Mouse (Mus musculus) Patski (cell line): ENCODE results near the gene Zfp287. TPM values are rescaled to one million over a fixed set of nuclear protein-coding genes. Genes with fewer than 3 reads are reported as not detected.
A peak's percentile ranks its signal among the peaks of the same experiment; 100 is the strongest.

Source experiments
- ATAC-seq: fragments of 100-300 bp; one replicate; pipeline ENCODE4 v1.8.0; 2021
- CTCF ChIA-PET: fragments of 350-600 bp; sonication (Branson Sonifier 250); formaldehyde crosslinking; loops from one replicate; lab custom pipeline; 2022; ENCODE audit warnings: inconsistent platforms; lab: Charles Lee
- POLR2A ChIA-PET: fragments of 350-600 bp; sonication (Branson Sonifier 250); formaldehyde crosslinking; loops from one replicate; lab custom pipeline; 2022; ENCODE audit warnings: antibody characterized with exemption, inconsistent platforms; lab: Charles Lee
- DNase-seq: peaks from one replicate; pipeline ENCODE4 v3.0.0-alpha.2; 2011; ENCODE audit warnings: low read depth, low spot score
- H3K27me3 ChIP-seq: fragments of 371-371 bp; one replicate; pipeline ENCODE4 v1.5.1; 2021
- CTCF ChIP-seq: fragments of 100-300 bp; IDR thresholded peaks from one replicate; pipeline ENCODE4 v1.5.1; 2021
- in situ Hi-C: fragments of 300-500 bp; cut with MboI; formaldehyde crosslinking; loops from 3 replicates; pipeline ENCODE4 v1.11.1; 2018; ENCODE audit warnings: low pct_unique_long_range_greater_than_20kb, mixed read lengths
- polyA plus RNA-seq: library from polyadenylated mRNA; unstranded; gene quantifications from one replicate; pipeline ENCODE4 v1.2.3, GENCODE M21; 2021

Zfp287 gene
- polyA plus RNA-seq, 1 experiment from 2014 or later: 5.5 TPM

- DNase-seq (no peak), ATAC-seq (no peak)
- TF ChIP-seq CTCF: no peak
- ChIA-PET POLR2A (no interaction called here), CTCF (interaction anchor here (1.7 kb wide), 1 partner anchor 154 kb away, joined by 3 read pairs; no protein-coding TSS in a partner anchor)
- in situ Hi-C loops: no loop called here
- peaks cover 57% of the 10 kb centered on the region for H3K27me3 ChIP-seq
Measured at GRCm38 (mm10) chr11:62748062-62748461, 16.4 kb upstream of the Zfp287 start.

- CTCF ChIA-PET: interaction anchor here (1.7 kb wide), 2 partner anchors 9 to 154 kb away, joined by 3 to 6 read pairs; no protein-coding TSS in a partner anchor
- H3K27me3 ChIP-seq: peaks cover 57% of the 10 kb centered on the region
- TF ChIP-seq CTCF: no peak
- DNase-seq (no peak), ATAC-seq (no peak)
- in situ Hi-C loops: no loop called here
- POLR2A ChIA-PET: no interaction called here
Measured at GRCm38 (mm10) chr11:62747227-62747626, 15.5 kb upstream of the Zfp287 start.

- ChIA-PET CTCF (interaction anchor here (1.7 to 1.9 kb wide), 2 partner anchors 10 to 105 kb away, joined by 5 to 6 read pairs; no protein-coding TSS in a partner anchor), POLR2A (no interaction called here)
- peaks cover 55% of the 10 kb centered on the region for H3K27me3 ChIP-seq
- DNase-seq (no peak), ATAC-seq (peak; percentile 12)
- TF ChIP-seq CTCF: no peak
- in situ Hi-C loops: no loop called here
Measured at GRCm38 (mm10) chr11:62746001-62746533, 14.4 kb upstream of the Zfp287 start.

- ATAC-seq: peak; percentile 44
- peak; percentile 93 for TF ChIP-seq CTCF
- DNase-seq: no peak
- in situ Hi-C loops: no loop called here
- ChIA-PET POLR2A (no interaction called here), CTCF (interaction anchor here (0.6 to 1.3 kb wide), 12 partner anchors 9 to 135 kb away, joined by 3 to 6 read pairs (median 3); partner anchors contain the start of genes Gm10428, Tvp23b and Zfp287)
- peaks cover 65% of the 10 kb centered on the region for H3K27me3 ChIP-seq
Measured at GRCm38 (mm10) chr11:62744103-62744502, 12.4 kb upstream of the Zfp287 start.

- DNase-seq: no peak
- in situ Hi-C loops: no loop called here
Measured at GRCm38 (mm10) chr11:62742261-62742957, 10.7 kb upstream of the Zfp287 start.

GRCm38 (mm10) chr11:62741186-62741585 is 9.5 kb upstream of the Zfp287 start:
- in situ Hi-C loops: no loop called here
- no peak for TF ChIP-seq CTCF
- CTCF ChIA-PET: interaction anchor here (0.7 to 1.6 kb wide), 3 partner anchors 10 to 160 kb away, joined by 3 to 4 read pairs (median 4); no protein-coding TSS in a partner anchor
- POLR2A ChIA-PET: no interaction called here
- peaks cover 52% of the 10 kb centered on the region for H3K27me3 ChIP-seq
- DNase-seq: no peak
- ATAC-seq: no peak

More at GRCm38 (mm10) chr11:62742261-62742957, 10.7 kb upstream of the Zfp287 start:
- no peak for TF ChIP-seq CTCF
- POLR2A ChIA-PET: no interaction called here
- peaks cover 62% of the 10 kb centered on the region for H3K27me3 ChIP-seq
- ATAC-seq: no peak
- CTCF ChIA-PET: interaction anchor here (1.6 kb wide), 1 partner anchor 159 kb away, joined by 4 read pairs; no protein-coding TSS in a partner anchor

- ATAC-seq: no peak
- in situ Hi-C loops: no loop called here
- ChIA-PET CTCF (interaction anchor here (1.2 to 1.6 kb wide), 2 partner anchors 11 to 12 kb away, joined by 3 read pairs; no protein-coding TSS in a partner anchor), POLR2A (no interaction called here)
- H3K27me3 ChIP-seq: peaks cover 11% of the 10 kb centered on the region
- no peak for TF ChIP-seq CTCF
- no peak for DNase-seq
Measured at GRCm38 (mm10) chr11:62732665-62733064, 960 bp upstream of the Zfp287 start.

- CTCF ChIA-PET: interaction anchor here (1.0 to 1.2 kb wide), 2 partner anchors 12 to 39 kb away, joined by 3 read pairs; no protein-coding TSS in a partner anchor
- no peak for ATAC-seq
- POLR2A ChIA-PET: interaction anchor here (0.6 kb wide), 1 partner anchor 109 kb away, joined by 3 read pairs; no protein-coding TSS in a partner anchor
- no peak for TF ChIP-seq CTCF
- in situ Hi-C loops: no loop called here
- DNase-seq: no peak
- H3K27me3 ChIP-seq: peaks cover 11% of the 10 kb centered on the region
Measured at GRCm38 (mm10) chr11:62732022-62732387, 300 bp upstream of the Zfp287 start.

GRCm38 (mm10) chr11:62728276-62728675 is 3.4 kb downstream of the Zfp287 start:
- TF ChIP-seq CTCF: no peak
- ChIA-PET CTCF (no interaction called here), POLR2A (no interaction called here)
- DNase-seq (no peak), ATAC-seq (no peak)
- peaks cover 5% of the 10 kb centered on the region for H3K27me3 ChIP-seq
- in situ Hi-C loops: no loop called here

- no peaks in the 10 kb centered on the region for H3K27me3 ChIP-seq
- in situ Hi-C loops: no loop called here
- no peak for TF ChIP-seq CTCF
- ChIA-PET POLR2A (interaction anchor here (0.6 kb wide), 1 partner anchor 15 kb away, joined by 4 read pairs; no protein-coding TSS in a partner anchor), CTCF (no interaction called here)
- no peak for ATAC-seq
- no peak for DNase-seq
Measured at GRCm38 (mm10) chr11:62710657-62711056, 21.0 kb downstream of the Zfp287 start.

GRCm38 (mm10) chr11:62708252-62708651 is 23.5 kb downstream of the Zfp287 start:
- no peaks in the 10 kb centered on the region for H3K27me3 ChIP-seq
- POLR2A ChIA-PET: no interaction called here
- no peak for DNase-seq
- TF ChIP-seq CTCF: no peak
- ATAC-seq: no peak
- CTCF ChIA-PET: no interaction called here
- in situ Hi-C loops: no loop called here
